Mouse (Mus musculus) small intestine, adult 2 months (tissue): ENCODE results near the gene Grtp1. TPM values are rescaled to one million over a fixed set of nuclear protein-coding genes. Genes with fewer than 3 reads are reported as not detected.
A peak's percentile ranks its signal among the peaks of the same experiment; 100 is the strongest.

Experiments
- H3K27ac ChIP-seq: fragments of 200-500 bp; 2 replicates; pipeline ENCODE4 v1.5.1; 2012; ENCODE audit warnings: low read depth, low read length, control low read depth, inconsistent platforms; ENCODE audit not compliant: insufficient read depth
- H3K27me3 ChIP-seq: fragments of 200-500 bp; 2 replicates; pipeline ENCODE4 v1.6.1; 2012; ENCODE audit warnings: mild to moderate bottlenecking, moderate library complexity, low read length, inconsistent platforms; ENCODE audit not compliant: control insufficient read depth, insufficient read depth
- H3K36me3 ChIP-seq: fragments of 200-500 bp; 2 replicates; pipeline ENCODE4 v1.6.1; 2012; ENCODE audit warnings: mild to moderate bottlenecking, low read length, control low read depth, inconsistent platforms; ENCODE audit not compliant: control insufficient read depth, insufficient read depth
- H3K4me1 ChIP-seq: fragments of 200-500 bp; 2 replicates; pipeline ENCODE4 v1.6.1; 2012; ENCODE audit warnings: low read length, inconsistent platforms, mixed read lengths; ENCODE audit not compliant: control insufficient read depth, insufficient read depth, insufficient read length
- H3K4me3 ChIP-seq: fragments of 200-500 bp; 2 replicates; pipeline ENCODE4 v1.5.1; 2012; ENCODE audit warnings: low read depth, mild to moderate bottlenecking, control low read depth, inconsistent platforms, low read length, moderate library complexity
- CTCF ChIP-seq: fragments of 200-500 bp; IDR thresholded peaks from 2 replicates; pipeline ENCODE4 v1.5.1; 2012; ENCODE audit warnings: low read depth, mild to moderate bottlenecking, control low read depth, inconsistent platforms, low read length, moderate library complexity, mixed read lengths; ENCODE audit not compliant: insufficient replicate concordance, insufficient read length; ENCODE audit errors: extremely low read depth
- POLR2A ChIP-seq: fragments of 200-500 bp; IDR thresholded peaks from 2 replicates; pipeline ENCODE4 v1.6.1; 2012; ENCODE audit warnings: low read depth, mild to moderate bottlenecking, control low read depth, inconsistent platforms, low read length, moderate library complexity
- WGBS: fragments of 180-500 bp; shearing (Covaris S2); methylation state at CpG from one replicate; pipeline ENCODE4 v1.1.7; 2018; 5-methylcytosine and 5-hydroxymethylcytosine counted together
- polyA plus RNA-seq: library from polyadenylated mRNA; depleted of rRNA; stranded (reverse); fragments of >200 nt; gene quantifications from 2 replicates; pipeline ENCODE4 v1.2.3, GENCODE M21; 2012

Grtp1 gene
- polyA plus RNA-seq, 1 experiment, result 58.8 TPM

DNA sequence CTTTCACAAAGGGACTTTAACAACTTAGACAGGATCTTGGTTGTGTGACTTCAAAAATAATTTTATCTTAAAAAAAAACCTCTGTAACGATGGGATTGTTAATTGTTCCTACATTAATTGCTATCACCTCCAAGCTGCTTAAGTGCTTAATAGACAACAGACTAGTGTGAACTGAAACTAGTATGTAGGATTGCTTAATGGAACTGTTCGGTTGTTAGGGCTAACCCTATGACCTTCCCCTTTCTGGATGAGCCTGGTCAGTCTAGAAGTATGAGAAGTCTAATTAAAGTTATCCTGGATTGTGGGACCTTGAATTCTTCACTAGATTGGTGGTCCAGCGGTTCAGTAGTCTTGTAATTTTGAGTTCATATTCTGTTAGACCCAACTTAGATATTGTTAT is 39.7 kb downstream of the Grtp1 start:
- no peaks in the 10 kb centered on the region for H3K36me3 ChIP-seq
- no peak overlapping the region for H3K4me3 ChIP-seq
- 37% methylated on average over 3 of the region's 3 CpGs for WGBS
- H3K27me3 ChIP-seq, result no peaks in the 10 kb centered on the region
- peaks cover 17% of the 10 kb centered on the region for H3K4me1 ChIP-seq
- 0 out of 2 replicates have a peak overlapping the region, but pooled peaks have one; percentile 33 for H3K27ac ChIP-seq
- TF ChIP-seq POLR2A (no peak), CTCF (no peak)

DNA sequence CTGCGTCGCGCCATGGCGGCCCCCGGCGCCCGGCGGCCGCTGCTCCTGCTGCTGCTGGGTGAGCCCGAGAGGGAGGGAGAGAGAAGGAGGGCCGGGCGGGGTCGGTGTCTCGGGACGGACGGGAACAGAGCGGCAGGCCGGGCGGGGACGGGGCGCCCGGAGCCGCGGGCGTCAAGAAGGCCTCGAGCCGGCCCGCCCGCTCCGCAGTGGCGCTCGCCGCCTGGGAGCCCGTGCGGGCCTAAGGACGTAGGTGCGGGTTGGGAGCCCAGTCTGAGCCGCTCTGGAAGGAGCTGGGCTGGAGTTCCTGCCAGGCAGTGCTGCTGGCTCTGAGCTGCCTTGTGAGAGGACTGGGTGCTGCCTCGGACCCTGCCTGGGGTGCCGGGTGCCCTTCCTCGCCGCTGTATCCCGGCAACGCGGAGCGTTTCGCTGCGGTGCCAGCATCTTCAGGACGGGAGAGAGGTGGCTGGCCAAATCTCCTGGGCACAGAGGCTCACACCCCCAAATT is 41.0 kb downstream of the Grtp1 start:
- WGBS, result 1% methylated on average over 45 of the region's 49 CpGs
- Histone ChIP-seq H3K4me3 (peak overlapping the region; percentile 96), H3K27me3 (no peaks in the 10 kb centered on the region), H3K27ac (peak overlapping the region; percentile 72), H3K36me3 (no peaks in the 10 kb centered on the region), H3K4me1 (peaks cover 17% of the 10 kb centered on the region)
- TF ChIP-seq POLR2A (no peak), CTCF (no peak)

DNA sequence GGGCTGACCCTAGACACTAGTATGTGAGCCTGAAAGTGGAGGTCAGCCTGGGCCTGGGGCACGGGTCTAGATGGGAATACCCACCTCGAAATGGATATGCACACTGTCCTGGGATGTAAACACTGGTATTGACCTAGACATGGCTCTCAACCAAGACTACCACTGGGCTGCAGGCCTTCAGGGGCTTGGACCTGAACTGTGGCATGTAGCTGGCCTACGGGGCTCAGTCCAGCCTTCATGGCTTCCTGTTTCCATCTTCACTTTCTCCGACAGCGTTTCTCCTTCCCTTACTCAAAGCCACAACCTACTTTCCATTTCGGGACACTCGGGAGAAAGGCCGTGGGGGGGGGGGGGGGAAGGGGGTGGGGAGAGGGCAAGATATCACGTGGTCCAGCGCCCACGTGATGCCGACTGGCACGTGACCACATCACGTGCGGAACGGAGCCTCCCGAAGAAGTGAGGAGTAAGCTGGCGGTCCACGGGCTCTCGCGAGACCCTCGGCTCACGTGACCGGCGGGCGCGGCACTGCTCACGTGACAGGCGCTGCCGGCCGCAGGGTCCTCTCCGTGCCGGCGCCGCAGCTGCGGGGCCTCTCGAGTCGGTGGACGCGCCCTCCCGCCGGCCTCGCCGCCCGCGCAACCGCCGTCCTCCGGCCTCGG is 41.6 kb downstream of the Grtp1 start, which contains the start of gene Lamp1:
Lamp1 (plus strand) TSS at position 444 of the 659 bp plus-strand sequence.
- peak within 1 kb of the TSS; percentile 96 for H3K4me3 ChIP-seq
- H3K27me3 ChIP-seq, result no peaks in the 10 kb centered on the region
- under 1% methylated on average over 50 of the region's 50 CpGs for WGBS
- H3K27ac ChIP-seq, result peak within 1 kb of the TSS; percentile 72
- H3K36me3 ChIP-seq, result no peaks in the 10 kb centered on the region
- H3K4me1 ChIP-seq, result peaks cover 17% of the 10 kb centered on the region
- TF ChIP-seq CTCF (no peak), POLR2A (no peak)

- 68% methylated on average over 12 of the region's 12 CpGs for WGBS
Observed at GRCm38 (mm10) chr8:13156327-13157097, 43.9 kb downstream of the Grtp1 start.

GRCm38 (mm10) chr8:13155358-13155757 is 45.1 kb downstream of the Grtp1 start:
- H3K27me3 ChIP-seq, result no peaks in the 10 kb centered on the region
- 64% methylated on average over 9 of the region's 9 CpGs for WGBS
- H3K4me1 ChIP-seq, result peaks cover 3% of the 10 kb centered on the region
- H3K27ac ChIP-seq, result no peak overlapping the region
- H3K36me3 ChIP-seq, result no peaks in the 10 kb centered on the region
- H3K4me3 ChIP-seq, result no peak overlapping the region
- TF ChIP-seq POLR2A (no peak), CTCF (no peak)

More at GRCm38 (mm10) chr8:13156327-13157097, 43.9 kb downstream of the Grtp1 start:
- TF ChIP-seq POLR2A, result no peak
- no peak for TF ChIP-seq CTCF
- H3K4me3 ChIP-seq, result no peak overlapping the region
- H3K36me3 ChIP-seq, result no peaks in the 10 kb centered on the region
- no peaks in the 10 kb centered on the region for H3K27me3 ChIP-seq
- peaks cover 5% of the 10 kb centered on the region for H3K4me1 ChIP-seq
- no peak overlapping the region for H3K27ac ChIP-seq

GRCm38 (mm10) chr8:13154099-13154498 is 46.3 kb downstream of the Grtp1 start:
- no peak for TF ChIP-seq CTCF
- TF ChIP-seq POLR2A, result no peak
- Histone ChIP-seq H3K27ac (no peak overlapping the region), H3K36me3 (0 out of 2 replicates have a peak, but pooled peaks cover under 1% of the 10 kb centered on the region), H3K27me3 (no peaks in the 10 kb centered on the region), H3K4me1 (peaks cover 3% of the 10 kb centered on the region), H3K4me3 (no peak overlapping the region)
- WGBS, result 76% methylated on average over 9 of the region's 9 CpGs

- peaks cover 14% of the 10 kb centered on the region for H3K36me3 ChIP-seq
- no peaks in the 10 kb centered on the region for H3K4me1 ChIP-seq
- TF ChIP-seq POLR2A, result no peak
- TF ChIP-seq CTCF, result no peak
- no peaks in the 10 kb centered on the region for H3K27me3 ChIP-seq
- H3K27ac ChIP-seq, result no peak overlapping the region
- H3K4me3 ChIP-seq, result no peak overlapping the region
- WGBS, result 96% methylated on average over 2 of the region's 2 CpGs
Observed at GRCm38 (mm10) chr8:13150929-13151328, 49.5 kb downstream of the Grtp1 start.
